Mouse (Mus musculus) forebrain, postnatal 0 days (tissue): ENCODE results near the gene 2700049A03Rik. TPM values are rescaled to one million over a fixed set of nuclear protein-coding genes. Genes with fewer than 3 reads are reported as not detected.

ENCODE experiments used
- ATAC-seq: fragments of 200-750 bp; cut with Nextera tagmentation; 2 replicates; pipeline ENCODE4 v1.8.0; 2017; ENCODE audit warnings: mild to moderate bottlenecking, moderate library complexity
- DNase-seq: peaks from one replicate; pipeline ENCODE4 v3.0.0-alpha.2; 2015
- H3K27ac ChIP-seq: fragments of 300-500 bp; sonication (generic); 2 replicates; pipeline ENCODE4 v1.5.1; 2014; ENCODE audit warnings: low read depth, mild to moderate bottlenecking, antibody characterized with exemption, low read length, moderate library complexity, mixed read lengths
- H3K27me3 ChIP-seq: fragments of 300-500 bp; sonication (generic); 2 replicates; pipeline ENCODE4 v1.6.1; 2014; ENCODE audit warnings: mild to moderate bottlenecking, low read length, mixed read lengths; ENCODE audit not compliant: insufficient read depth
- H3K36me3 ChIP-seq: fragments of 300-500 bp; sonication (generic); 2 replicates; pipeline ENCODE4 v1.6.1; 2014; ENCODE audit warnings: mild to moderate bottlenecking, moderate library complexity; ENCODE audit not compliant: insufficient read depth
- H3K4me1 ChIP-seq: fragments of 300-500 bp; sonication (generic); 2 replicates; pipeline ENCODE4 v1.6.1; 2014; ENCODE audit warnings: antibody characterized with exemption; ENCODE audit not compliant: insufficient read depth
- H3K4me2 ChIP-seq: fragments of 300-500 bp; sonication (generic); 2 replicates; pipeline ENCODE4 v1.6.1; 2014; ENCODE audit warnings: low read depth, mild to moderate bottlenecking, moderate library complexity
- H3K4me3 ChIP-seq: fragments of 300-500 bp; sonication (generic); 2 replicates; pipeline ENCODE4 v1.5.1; 2014; ENCODE audit warnings: low read depth, low read length, mixed read lengths
- H3K9ac ChIP-seq: fragments of 300-500 bp; sonication (generic); 2 replicates; pipeline ENCODE4 v1.6.1; 2014; ENCODE audit warnings: mild to moderate bottlenecking
- H3K9me3 ChIP-seq: fragments of 300-500 bp; sonication (generic); 2 replicates; pipeline ENCODE4 v1.6.1; 2016; ENCODE audit warnings: low read length
- CTCF ChIP-seq: sonication (generic); IDR thresholded peaks from 2 replicates; pipeline ENCODE4 v1.5.1; 2016; ENCODE audit warnings: antibody characterized with exemption, control low read depth, low read depth
- WGBS: fragments of 180-500 bp; shearing (Covaris S2); extraction: QIAGEN DNeasy Blood & Tissue Kit; methylation state at CpG from one replicate; pipeline ENCODE4 v1.1.7; 2014; 5-methylcytosine and 5-hydroxymethylcytosine counted together
- polyA plus RNA-seq: library from polyadenylated mRNA; unstranded; fragments of >200 nt; fragmentation: Nextera tagmentation; extraction: Ambion mirVana; gene quantifications from 2 replicates; pipeline ENCODE4 v1.2.1, GENCODE M21; 2015
- total RNA-seq: library from RNA; depleted of rRNA; stranded (reverse); fragments of >200 nt; gene quantifications from 2 replicates; pipeline ENCODE4 v1.2.3, GENCODE M21; 2014

Gene 2700049A03Rik
- total and polyA plus RNA-seq, 2 experiments from 2014 or later = 6.4 to 9.6 TPM

GRCm38 (mm10) chr12:71217191-71217590 lies 80.5 kb downstream of the 2700049A03Rik start:
- no peaks in the 10 kb centered on the region for H3K4me1 ChIP-seq
- no peak overlapping the region for H3K27ac ChIP-seq
- no peak overlapping the region for H3K9ac ChIP-seq
- H3K4me2 ChIP-seq = no peak overlapping the region
- peaks cover 6% of the 10 kb centered on the region; the same call in 1 of the 2 replicates for H3K36me3 ChIP-seq
- no peak overlapping the region for H3K4me3 ChIP-seq
- H3K27me3 ChIP-seq = no peaks in the 10 kb centered on the region
- DNase-seq (no peak), ATAC-seq (no peak)
- H3K9me3 ChIP-seq = no peaks in the 10 kb centered on the region
- TF ChIP-seq CTCF = no peak
- 76% methylated on average over 9 of the region's 9 CpGs for WGBS

- no peak for ATAC-seq
- Histone ChIP-seq H3K9ac (no peak overlapping the region), H3K4me3 (no peak overlapping the region), H3K9me3 (no peaks in the 10 kb centered on the region), H3K4me1 (no peaks in the 10 kb centered on the region), H3K27ac (no peak overlapping the region), H3K27me3 (no peaks in the 10 kb centered on the region), H3K36me3 (peaks cover 6% of the 10 kb centered on the region; the same call in 1 of the 2 replicates), H3K4me2 (no peak overlapping the region)
- DNase-seq = peak; percentile 21
- no peak for TF ChIP-seq CTCF
- 62% methylated on average over 6 of the region's 6 CpGs for WGBS
Measured at GRCm38 (mm10) chr12:71217866-71218522, 81.3 kb downstream of the 2700049A03Rik start.

GRCm38 (mm10) chr12:71222761-71223160 lies 86.1 kb downstream of the 2700049A03Rik start:
- Histone ChIP-seq H3K9ac (no peak overlapping the region), H3K4me2 (no peak overlapping the region), H3K9me3 (no peaks in the 10 kb centered on the region), H3K27ac (no peak overlapping the region), H3K4me1 (no peaks in the 10 kb centered on the region), H3K36me3 (peaks cover 6% of the 10 kb centered on the region; the same call in 1 of the 2 replicates), H3K4me3 (no peak overlapping the region), H3K27me3 (no peaks in the 10 kb centered on the region)
- no peak for DNase-seq
- TF ChIP-seq CTCF = no peak
- 79% methylated on average over 6 of the region's 6 CpGs for WGBS
- no peak for ATAC-seq

- H3K9me3 ChIP-seq = no peaks in the 10 kb centered on the region
- WGBS = 74% methylated on average over 4 of the region's 4 CpGs
- H3K4me1 ChIP-seq = no peaks in the 10 kb centered on the region
- no peak overlapping the region for H3K9ac ChIP-seq
- H3K4me2 ChIP-seq = no peak overlapping the region
- no peaks in the 10 kb centered on the region for H3K36me3 ChIP-seq
- DNase-seq (no peak), ATAC-seq (no peak)
- TF ChIP-seq CTCF = no peak
- no peaks in the 10 kb centered on the region for H3K27me3 ChIP-seq
- no peak overlapping the region for H3K27ac ChIP-seq
- H3K4me3 ChIP-seq = no peak overlapping the region
Measured at GRCm38 (mm10) chr12:71227769-71228168, 91.1 kb downstream of the 2700049A03Rik start.

GRCm38 (mm10) chr12:71228925-71229649 lies 92.4 kb downstream of the 2700049A03Rik start:
- H3K27me3 ChIP-seq = no peaks in the 10 kb centered on the region
- no peak for DNase-seq
- no peak overlapping the region for H3K9ac ChIP-seq
- ATAC-seq = no peak
- TF ChIP-seq CTCF = no peak
- no peak overlapping the region for H3K27ac ChIP-seq
- no peaks in the 10 kb centered on the region for H3K36me3 ChIP-seq
- H3K4me1 ChIP-seq = no peaks in the 10 kb centered on the region
- H3K9me3 ChIP-seq = no peaks in the 10 kb centered on the region
- 74% methylated on average over 10 of the region's 10 CpGs for WGBS
- no peak overlapping the region for H3K4me2 ChIP-seq
- no peak overlapping the region for H3K4me3 ChIP-seq

- ATAC-seq (no peak), DNase-seq (no peak)
- Histone ChIP-seq H3K9me3 (no peaks in the 10 kb centered on the region), H3K27ac (no peak overlapping the region), H3K4me3 (no peak overlapping the region), H3K9ac (no peak overlapping the region), H3K4me2 (no peak overlapping the region), H3K36me3 (no peaks in the 10 kb centered on the region), H3K27me3 (no peaks in the 10 kb centered on the region), H3K4me1 (no peaks in the 10 kb centered on the region)
- 95% methylated on average over 9 of the region's 9 CpGs for WGBS
- no peak for TF ChIP-seq CTCF
Measured at GRCm38 (mm10) chr12:71231561-71231960, 94.9 kb downstream of the 2700049A03Rik start.

- no peak overlapping the region for H3K4me2 ChIP-seq
- H3K4me3 ChIP-seq = no peak overlapping the region
- H3K36me3 ChIP-seq = no peaks in the 10 kb centered on the region
- no peak overlapping the region for H3K9ac ChIP-seq
- DNase-seq = no peak
- WGBS = 85% methylated on average over 5 of the region's 5 CpGs
- H3K27ac ChIP-seq = no peak overlapping the region
- no peaks in the 10 kb centered on the region for H3K9me3 ChIP-seq
- H3K27me3 ChIP-seq = no peaks in the 10 kb centered on the region
- H3K4me1 ChIP-seq = no peaks in the 10 kb centered on the region
- ATAC-seq = no peak
- TF ChIP-seq CTCF = no peak
Measured at GRCm38 (mm10) chr12:71233426-71233825, 96.8 kb downstream of the 2700049A03Rik start.
